Mouse (Mus musculus) left cerebral cortex, adult 2 months (tissue): ENCODE data around the gene Zdhhc12. TPM values are rescaled to one million over a fixed set of nuclear protein-coding genes. Genes with fewer than 3 reads are reported as not detected.
"Not testable (repeated sequence)": the region's sequence is repeated elsewhere in the genome, so short reads cannot be mapped to it uniquely, and the experiment has no call there.

Experiments used
- DNase-seq, 2 experiments: peaks; one replicate each; pipeline ENCODE4 v3.0.0; 2021 to 2022; ENCODE audit warnings: low spot score in 2 of 2, mixed read lengths in 1 of 2; ENCODE audit errors: extremely low spot score in 1 of 2
- H3K27ac ChIP-seq: fragments of 200-600 bp; 2 replicates; pipeline ENCODE4 v1.8.1; 2022
- H3K4me3 ChIP-seq: fragments of 200-600 bp; 2 replicates; pipeline ENCODE4 v1.8.1; 2022
- CTCF ChIP-seq: fragments of 200-600 bp; IDR thresholded peaks from 2 replicates; pipeline ENCODE4 v1.8.1; 2022; ENCODE audit warnings: antibody characterized with exemption, mild to moderate bottlenecking, moderate library complexity
- intact Hi-C: fragments of 180-260 bp; cut with DNase I; formaldehyde crosslinking; loops from one replicate; pipeline ENCODE4 v1.15.1; 2025
- total RNA-seq, 2 experiments: library from RNA; stranded (reverse); gene quantifications; 2 replicates each; pipeline ENCODE4 v1.2.3; 2021

The Zdhhc12 gene
- total RNA-seq, 2 experiments from 2014 or later = 5.4 to 7.0 TPM

- DNase-seq = peak in 1 of 2 experiments; percentile 18
- intact Hi-C loops = no loop called here
These were observed 32.0 kb downstream of the Zdhhc12 start for GRCm38 (mm10) chr2:30061215-30062166.

GRCm38 (mm10) chr2:30058418-30058817 is 35.0 kb downstream of the Zdhhc12 start:
- TF ChIP-seq CTCF = no peak
- intact Hi-C loops = no loop called here
- DNase-seq = no peak

More at GRCm38 (mm10) chr2:30061215-30062166, 32.0 kb downstream of the Zdhhc12 start:
- Histone ChIP-seq H3K4me3 (peak overlapping the region; percentile 49), H3K27ac (peak overlapping the region; percentile 76; the same call in 1 of the 2 replicates)
- TF ChIP-seq CTCF = no peak

GRCm38 (mm10) chr2:30057223-30057904 is 36.1 kb downstream of the Zdhhc12 start, which contains the start of gene Set:
Set (plus strand) TSS chr2:30057378.
- Histone ChIP-seq H3K4me3 (no peak within 1 kb of the TSS), H3K27ac (no peak within 1 kb of the TSS)
- TF ChIP-seq CTCF = no peak
- no peak for DNase-seq
- intact Hi-C loops = no loop called here

More at GRCm38 (mm10) chr2:30058418-30058817, 35.0 kb downstream of the Zdhhc12 start:
- H3K4me3 ChIP-seq = no peak overlapping the region
- H3K27ac ChIP-seq = no peak overlapping the region

GRCm38 (mm10) chr2:30056736-30057135 is 36.7 kb downstream of the Zdhhc12 start:
- no peak overlapping the region for H3K4me3 ChIP-seq
- intact Hi-C loops = no loop called here
- DNase-seq = no peak
- no peak overlapping the region for H3K27ac ChIP-seq
- no peak for TF ChIP-seq CTCF

GRCm38 (mm10) chr2:30055310-30055709 is 38.1 kb downstream of the Zdhhc12 start:
- H3K4me3 ChIP-seq, DNase-seq, H3K27ac ChIP-seq, intact Hi-C loops: not testable (repeated sequence)
- peak; percentile 19 for TF ChIP-seq CTCF

GRCm38 (mm10) chr2:30051992-30052761 is 41.3 kb downstream of the Zdhhc12 start:
- no peak overlapping the region for H3K27ac ChIP-seq
- peak; percentile 47 for TF ChIP-seq CTCF
- DNase-seq = no peak
- intact Hi-C loops = no loop called here
- H3K4me3 ChIP-seq = no peak overlapping the region

- no peak overlapping the region for H3K4me3 ChIP-seq
- DNase-seq = no peak
- no peak overlapping the region for H3K27ac ChIP-seq
- intact Hi-C loops = no loop called here
- no peak for TF ChIP-seq CTCF
These were observed 43.6 kb downstream of the Zdhhc12 start for GRCm38 (mm10) chr2:30049831-30050230.

GRCm38 (mm10) chr2:30048699-30049388 is 44.6 kb downstream of the Zdhhc12 start, which contains the start of gene Wdr34:
Wdr34 (minus strand) TSS chr2:30048881.
- intact Hi-C loops = no loop called here
- DNase-seq = peak; percentile 98 to 99
- no peak for TF ChIP-seq CTCF
- H3K27ac ChIP-seq = peak within 1 kb of the TSS; percentile 99
- H3K4me3 ChIP-seq = peak within 1 kb of the TSS; percentile 73

GRCm38 (mm10) chr2:30048101-30048501 is 45.3 kb downstream of the Zdhhc12 start:
- no peak for DNase-seq
- intact Hi-C loops = no loop called here
- TF ChIP-seq CTCF = no peak
- Histone ChIP-seq H3K27ac (peak overlapping the region; percentile 99), H3K4me3 (peak overlapping the region; percentile 73)

GRCm38 (mm10) chr2:30047127-30047526 is 46.3 kb downstream of the Zdhhc12 start:
- Histone ChIP-seq H3K4me3 (no peak overlapping the region), H3K27ac (no peak overlapping the region)
- intact Hi-C loops = no loop called here
- no peak for TF ChIP-seq CTCF
- DNase-seq = no peak

- no peak for DNase-seq
- no peak for TF ChIP-seq CTCF
- intact Hi-C loops = no loop called here
- no peak overlapping the region for H3K4me3 ChIP-seq
- H3K27ac ChIP-seq = no peak overlapping the region
These were observed 48.9 kb downstream of the Zdhhc12 start for GRCm38 (mm10) chr2:30044550-30044949.
